Mouse (Mus musculus) intestine, embryonic 16.5 days (tissue): ENCODE results near the gene Ect2l. TPM values are rescaled to one million over a fixed set of nuclear protein-coding genes. Genes with fewer than 3 reads are reported as not detected.

ENCODE experiments used
- polyA plus RNA-seq: library from polyadenylated mRNA; unstranded; fragments of >200 nt; fragmentation: Nextera tagmentation; extraction: Ambion mirVana; gene quantifications from 2 replicates; pipeline ENCODE4 v1.2.1, GENCODE M21; 2015

Ect2l gene
- polyA plus RNA-seq, 1 experiment from 2014 or later = 0.21 TPM

Other genes with a start within 250 kb of the Ect2l start
- gene Abracl, start 187.6 kb downstream of the Ect2l start, polyA plus RNA-seq = 158 and 162 TPM in 2 replicates
- gene Reps1, start 155.0 kb downstream of the Ect2l start, polyA plus RNA-seq = 6.2 and 6.3 TPM in 2 replicates
- gene Ccdc28a, start 24.1 kb upstream of the Ect2l start, polyA plus RNA-seq = 28.3 and 29.6 TPM in 2 replicates
- gene Nhsl1, start 108.1 kb upstream of the Ect2l start, polyA plus RNA-seq = 8.1 and 9.3 TPM in 2 replicates